Mouse (Mus musculus) layer of hippocampus, postnatal 10 days (tissue): ENCODE data around the gene Pigf. TPM values are rescaled to one million over a fixed set of nuclear protein-coding genes. Genes with fewer than 3 reads are reported as not detected.

Source experiments
- DNase-seq, 2 experiments: peaks; one replicate each; pipeline ENCODE4 v3.0.0; 2021; ENCODE audit warnings: low spot score in 2 of 2
- total RNA-seq, 2 experiments: library from RNA; stranded (reverse); gene quantifications; 2 replicates each; pipeline ENCODE4 v1.2.3; 2021

Gene Pigf
- total RNA-seq, 2 experiments from 2014 or later, result 15.7 to 20.1 TPM

- DNase-seq, result peak in 1 of 2 experiments; percentile 36
These were observed 11.2 kb upstream of the Pigf start for GRCm38 (mm10) chr17:87036141-87037073.

DNA sequence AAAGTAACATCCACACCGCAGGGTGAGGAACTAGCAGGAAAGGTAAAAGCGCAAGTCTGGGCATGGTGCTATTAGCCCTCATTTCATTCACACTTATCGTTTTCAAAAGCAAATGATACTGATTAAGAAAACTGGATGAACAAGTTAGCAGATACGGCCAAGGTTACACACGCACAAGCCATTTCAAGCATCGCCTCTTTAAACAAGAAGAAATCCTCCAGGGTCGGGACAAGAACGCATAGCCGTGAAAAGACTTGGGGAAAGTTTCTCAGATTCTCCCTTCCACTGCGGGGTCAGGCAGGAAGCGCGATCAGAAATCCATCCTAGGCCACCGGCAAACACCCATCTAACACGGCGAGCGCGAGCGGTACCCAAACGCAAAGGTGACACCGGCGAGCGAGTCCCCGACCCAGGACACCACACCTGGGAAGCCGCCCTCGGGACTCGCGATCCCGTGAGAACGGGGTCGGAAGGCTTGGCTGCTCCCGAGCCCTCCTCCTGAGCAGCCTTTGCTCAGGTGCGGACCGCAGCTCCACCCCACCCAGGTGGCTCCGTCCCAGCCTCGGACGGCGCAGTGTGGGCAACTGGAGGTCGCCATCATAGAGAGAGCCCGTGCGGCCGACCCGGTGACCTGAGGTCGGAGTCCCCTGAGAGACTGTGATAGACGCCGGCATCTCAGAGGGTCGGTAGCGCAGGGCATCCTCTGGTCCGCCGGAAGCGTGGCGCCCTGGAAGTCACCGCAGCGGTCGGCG is 539 bp downstream of the Pigf start:
- DNase-seq, result no peak

DNA sequence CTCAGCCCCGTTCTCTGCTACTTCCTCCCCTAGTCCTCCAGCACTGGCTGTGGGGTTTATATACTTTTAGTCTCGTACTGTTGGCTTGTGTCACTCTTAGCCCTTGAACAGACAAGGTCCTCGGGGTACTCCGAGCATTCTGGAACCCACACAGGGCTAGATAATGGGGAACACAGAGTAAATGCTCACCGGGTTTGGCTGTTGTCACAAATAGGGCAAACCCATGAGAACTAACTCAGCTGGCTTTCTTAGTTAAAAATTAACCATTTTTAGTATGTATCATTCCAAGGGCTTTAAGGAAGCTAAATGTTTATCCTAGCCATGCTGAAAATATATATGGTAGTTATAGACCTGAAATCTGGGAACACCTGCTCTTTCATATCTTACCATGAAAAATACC is 5.5 kb downstream of the Pigf start:
- DNase-seq, result no peak

- peak; percentile 60 to 70 for DNase-seq
These were observed 13.7 kb downstream of the Pigf start for GRCm38 (mm10) chr17:87011301-87012019.

GRCm38 (mm10) chr17:87008950-87009349 is 16.3 kb downstream of the Pigf start:
- no peak for DNase-seq

DNA sequence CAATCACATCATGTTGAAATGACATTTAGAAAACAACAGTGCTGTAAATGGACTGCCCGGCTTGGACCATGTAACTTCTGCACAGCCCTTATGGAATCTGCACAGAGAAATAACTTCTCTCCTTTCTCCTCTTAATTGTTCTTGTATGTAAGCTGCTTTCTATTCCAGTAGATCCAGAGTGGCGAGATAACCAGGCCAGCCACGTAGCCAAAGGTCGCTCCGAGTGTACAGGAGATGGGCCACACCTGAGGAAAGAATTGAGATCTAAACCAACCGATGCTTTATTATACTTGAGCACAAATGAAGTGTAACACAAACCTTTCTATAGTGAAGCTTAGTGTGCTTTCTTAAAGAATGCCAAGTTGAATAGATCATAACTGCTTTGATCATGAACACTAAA is 27.9 kb downstream of the Pigf start:
- DNase-seq, result no peak

- no peak for DNase-seq
These were observed 33.9 kb downstream of the Pigf start for GRCm38 (mm10) chr17:86991306-86991705.

DNA sequence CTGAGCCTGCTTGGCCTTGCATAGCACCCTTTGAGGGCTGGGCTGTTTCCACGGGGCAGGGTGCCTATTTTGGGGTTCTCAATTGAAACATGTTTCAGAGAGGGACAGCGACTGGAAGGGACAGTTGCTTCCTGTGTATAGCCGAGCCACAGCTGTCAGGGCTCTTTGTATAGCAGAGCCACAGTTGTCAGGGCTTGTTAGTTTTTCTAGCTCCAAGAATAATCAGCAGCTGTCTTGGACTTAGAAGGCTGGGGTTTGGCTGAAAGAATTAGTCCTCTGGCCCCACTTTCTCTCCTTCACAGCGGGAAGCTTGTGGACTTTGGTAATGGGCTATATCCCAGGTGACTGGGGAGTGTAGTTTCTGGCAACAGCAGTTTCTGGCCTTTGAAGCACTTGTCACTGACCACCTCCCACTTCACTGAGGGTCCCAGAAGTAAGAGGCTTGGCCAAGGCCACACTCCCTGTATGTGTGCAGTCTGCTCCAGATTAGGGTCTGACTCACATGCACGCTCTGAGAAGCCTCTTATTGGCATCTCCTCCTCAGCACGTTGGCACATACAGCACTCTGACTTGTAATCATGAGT is 36.5 kb downstream of the Pigf start:
- DNase-seq, result no peak

DNA sequence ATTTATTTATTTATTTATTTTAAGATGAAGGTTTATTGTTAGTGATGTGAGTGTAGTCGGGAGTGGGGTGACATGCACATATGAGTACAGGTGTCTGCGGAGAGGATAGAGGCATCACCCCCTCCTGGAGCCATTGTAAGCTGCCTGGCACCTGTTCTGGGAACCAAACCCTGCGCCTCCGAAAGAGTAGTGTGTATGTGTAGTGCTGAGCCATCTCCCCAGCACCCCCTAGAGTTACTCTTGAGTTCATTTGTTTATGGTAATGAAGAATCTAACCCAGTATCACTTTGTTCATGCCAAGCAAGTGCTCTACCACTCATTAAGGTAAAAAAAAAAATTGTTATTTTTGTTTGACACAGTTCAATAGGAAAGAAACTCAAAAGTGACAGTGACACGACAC is 37.0 kb downstream of the Pigf start:
- DNase-seq, result no peak

- no peak for DNase-seq
These were observed 38.6 kb downstream of the Pigf start for GRCm38 (mm10) chr17:86986449-86987138.

DNA sequence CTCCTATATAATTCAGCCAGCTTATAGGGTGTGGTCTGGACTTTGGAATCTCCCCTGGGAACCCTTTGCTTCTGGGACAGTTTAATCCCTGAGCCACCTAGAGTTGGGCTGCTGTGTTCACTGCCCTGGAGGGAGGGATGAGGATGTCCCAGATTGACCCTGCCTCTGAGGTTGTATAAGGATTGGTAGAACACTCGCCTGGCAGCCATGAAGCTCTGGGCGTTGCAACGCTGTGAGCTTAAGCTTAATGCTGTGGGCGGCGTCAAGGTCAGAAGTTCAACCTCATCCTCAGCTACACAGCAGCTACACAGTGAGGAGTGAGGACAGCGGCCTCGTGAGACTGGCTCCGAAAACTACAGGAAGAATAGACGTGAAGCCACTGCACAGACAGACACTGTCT is 42.7 kb downstream of the Pigf start:
- no peak for DNase-seq

GRCm38 (mm10) chr17:86981701-86982100 is 43.5 kb downstream of the Pigf start:
- no peak for DNase-seq

- DNase-seq, result no peak
These were observed 44.0 kb downstream of the Pigf start for GRCm38 (mm10) chr17:86981205-86981604.

- no peak for DNase-seq
These were observed 46.7 kb downstream of the Pigf start for GRCm38 (mm10) chr17:86978496-86978895.

- no peak for DNase-seq
These were observed 48.8 kb downstream of the Pigf start for GRCm38 (mm10) chr17:86976387-86976786.

DNA sequence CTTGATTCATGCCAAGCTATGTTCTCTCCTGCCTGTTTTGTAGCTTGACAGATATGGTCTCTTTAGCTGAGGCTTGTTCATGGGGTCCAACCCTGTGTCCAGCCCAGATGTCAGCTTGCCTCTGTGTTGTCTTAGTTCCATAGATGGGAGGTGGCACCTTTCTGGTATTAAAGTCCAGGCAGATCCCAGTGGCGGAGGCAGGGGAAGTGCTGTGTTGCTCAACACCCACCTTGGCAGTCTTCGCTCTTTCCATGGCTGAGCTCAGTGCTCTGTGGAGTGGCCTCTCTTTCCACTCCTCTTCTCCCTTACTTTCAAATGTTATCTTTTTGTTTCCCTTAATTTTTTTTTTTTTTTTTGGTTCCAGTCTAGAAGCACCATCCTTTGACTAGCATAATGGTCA is 52.1 kb downstream of the Pigf start:
- no peak for DNase-seq

- no peak for DNase-seq
These were observed 53.3 kb downstream of the Pigf start for GRCm38 (mm10) chr17:86971860-86972259.

DNA sequence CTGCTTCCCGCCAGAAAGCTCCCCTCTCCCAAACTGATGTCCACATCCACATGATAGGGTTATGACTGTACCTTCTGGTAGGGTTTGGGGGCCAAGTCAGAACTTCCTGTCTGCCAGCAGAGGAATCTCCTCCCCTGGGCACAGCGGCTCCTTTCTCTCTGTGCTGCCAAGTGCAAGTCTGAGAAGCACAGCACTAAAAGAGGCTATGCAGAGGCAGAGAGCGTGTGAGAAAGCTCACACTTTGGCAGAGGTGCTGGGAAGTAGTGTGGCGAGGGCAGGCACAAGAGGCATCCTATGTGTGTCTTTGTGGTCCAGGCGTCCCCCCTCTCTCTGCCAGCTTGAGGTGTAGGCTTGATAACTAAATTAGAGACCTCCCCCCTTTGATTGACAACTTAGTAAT is 54.2 kb downstream of the Pigf start:
- no peak for DNase-seq

GRCm38 (mm10) chr17:86970026-86970750 is 55.0 kb downstream of the Pigf start:
- DNase-seq, result no peak

DNA sequence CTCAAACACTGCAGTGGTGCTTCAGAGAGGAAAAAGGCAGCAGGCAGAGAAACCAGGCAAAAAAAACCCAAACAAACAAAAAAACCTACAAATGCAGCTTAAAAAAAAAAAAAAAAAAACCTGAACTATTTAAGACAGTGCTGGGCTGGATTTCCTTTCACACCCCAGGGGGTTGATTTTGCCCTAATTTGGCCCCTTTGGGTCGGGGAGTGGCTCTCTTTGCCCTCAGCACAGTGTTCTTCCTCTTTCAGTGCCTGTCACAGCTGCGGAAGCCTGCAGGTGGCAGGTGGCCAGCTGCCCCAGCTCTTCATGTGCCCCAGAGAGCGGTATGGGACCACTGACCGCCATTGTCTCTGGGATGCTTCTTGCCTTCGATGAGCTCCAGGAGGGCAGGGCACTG is 55.6 kb downstream of the Pigf start:
- DNase-seq, result no peak
